Mouse (Mus musculus) forebrain, embryonic 15.5 days (tissue): Measurements from ENCODE around the gene Pnmal2. TPM values are rescaled to one million over a fixed set of nuclear protein-coding genes. Genes with fewer than 3 reads are reported as not detected.

ENCODE experiments used
- ATAC-seq: fragments of 200-750 bp; cut with Nextera tagmentation; replicated peaks from 2 replicates; pipeline ENCODE4 v1.8.0; 2017; ENCODE audit warnings: mild to moderate bottlenecking, moderate TSS enrichment, moderate library complexity
- H3K27ac ChIP-seq: fragments of 300-500 bp; sonication (generic); replicated peaks from 2 replicates; pipeline ENCODE4 v1.5.1; 2015; ENCODE audit warnings: mild to moderate bottlenecking, inconsistent platforms
- H3K27me3 ChIP-seq: fragments of 300-500 bp; sonication (generic); 2 replicates; pipeline ENCODE4 v1.6.1; 2015; ENCODE audit warnings: inconsistent platforms
- H3K36me3 ChIP-seq: fragments of 300-500 bp; sonication (generic); 2 replicates; pipeline ENCODE4 v1.6.1; 2015; ENCODE audit warnings: mild to moderate bottlenecking, inconsistent platforms
- H3K4me1 ChIP-seq: fragments of 300-500 bp; sonication (generic); 2 replicates; pipeline ENCODE4 v1.6.1; 2015; ENCODE audit warnings: inconsistent platforms
- H3K4me2 ChIP-seq: fragments of 300-500 bp; sonication (generic); replicated peaks from 2 replicates; pipeline ENCODE4 v1.6.1; 2015; ENCODE audit warnings: mild to moderate bottlenecking, inconsistent platforms
- H3K4me3 ChIP-seq: fragments of 300-500 bp; sonication (generic); 2 replicates; pipeline ENCODE4 v1.5.1; 2015; ENCODE audit warnings: mild to moderate bottlenecking, inconsistent platforms
- H3K9ac ChIP-seq: fragments of 300-500 bp; sonication (generic); replicated peaks from 2 replicates; pipeline ENCODE4 v1.6.1; 2015; ENCODE audit warnings: mild to moderate bottlenecking, inconsistent platforms
- H3K9me3 ChIP-seq: fragments of 300-500 bp; sonication (generic); 2 replicates; pipeline ENCODE4 v1.6.1; 2016; ENCODE audit warnings: inconsistent platforms
- whole genome bisulfite sequencing: fragments of 180-500 bp; shearing (Covaris S2); methylation state at CpG from one replicate; pipeline ENCODE4 v1.1.7; 2015; ENCODE audit warnings: mixed read lengths; 5-methylcytosine and 5-hydroxymethylcytosine counted together
- polyA plus RNA-seq: library from polyadenylated mRNA; unstranded; fragments of >200 nt; fragmentation: Nextera tagmentation; extraction: Ambion mirVana; gene quantifications from 2 replicates; pipeline ENCODE4 v1.2.1, GENCODE M21; 2015

Gene Pnmal2
- polyA plus RNA-seq, 1 experiment from 2014 or later = 102 TPM

DNA sequence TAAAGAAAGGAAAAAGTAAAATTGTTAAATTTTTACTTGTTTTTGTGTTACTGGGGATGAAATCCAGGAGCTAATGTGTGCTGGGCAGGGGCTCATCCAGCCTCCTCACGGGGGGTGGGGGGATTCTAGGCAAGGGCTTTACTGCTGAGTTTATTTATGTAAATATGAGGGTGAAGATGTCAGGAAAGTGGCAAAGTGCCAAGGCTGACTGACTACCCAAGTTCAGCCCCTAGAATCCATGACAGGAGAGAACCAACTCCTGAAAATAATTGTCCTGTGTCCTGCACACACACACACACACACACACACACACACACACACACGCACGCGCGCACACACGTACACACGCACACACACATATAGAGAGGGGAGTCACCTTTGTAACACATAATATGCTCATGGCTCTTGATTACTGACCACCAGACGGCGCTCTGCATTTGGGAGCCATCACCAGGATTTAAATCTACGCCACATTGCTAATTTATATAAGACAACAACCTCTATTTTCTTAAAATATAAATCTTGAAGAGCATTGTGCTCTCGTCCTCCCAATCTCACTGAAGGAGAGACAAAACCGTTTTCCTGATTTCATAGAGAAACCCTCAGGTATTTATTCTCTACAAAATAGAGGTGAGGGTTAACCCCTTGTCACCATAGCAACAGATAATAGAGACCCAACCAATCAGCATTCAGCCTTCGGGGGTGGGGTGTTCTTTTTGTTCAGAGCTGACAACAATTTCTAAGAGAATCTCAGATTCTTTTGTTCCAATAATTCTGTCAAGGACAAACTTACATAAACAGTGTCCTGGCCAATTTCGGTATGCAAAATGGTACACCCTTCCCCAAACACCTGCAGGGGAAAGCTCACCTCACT, 11.5 kb upstream of the Pnmal2 start:
- peak; percentile 61 for ATAC-seq
- Histone ChIP-seq H3K4me2 (peak overlapping the region; percentile 19; the same call in 1 of the 2 replicates), H3K9me3 (no peaks in the 10 kb centered on the region), H3K4me1 (peaks cover 35% of the 10 kb centered on the region), H3K4me3 (no peak overlapping the region), H3K9ac (no peak overlapping the region; the same call in 1 of the 2 replicates), H3K36me3 (no peaks in the 10 kb centered on the region), H3K27ac (peak overlapping the region; percentile 77), H3K27me3 (no peaks in the 10 kb centered on the region)
- 32% methylated on average over 14 of the region's 14 CpGs for WGBS

DNA sequence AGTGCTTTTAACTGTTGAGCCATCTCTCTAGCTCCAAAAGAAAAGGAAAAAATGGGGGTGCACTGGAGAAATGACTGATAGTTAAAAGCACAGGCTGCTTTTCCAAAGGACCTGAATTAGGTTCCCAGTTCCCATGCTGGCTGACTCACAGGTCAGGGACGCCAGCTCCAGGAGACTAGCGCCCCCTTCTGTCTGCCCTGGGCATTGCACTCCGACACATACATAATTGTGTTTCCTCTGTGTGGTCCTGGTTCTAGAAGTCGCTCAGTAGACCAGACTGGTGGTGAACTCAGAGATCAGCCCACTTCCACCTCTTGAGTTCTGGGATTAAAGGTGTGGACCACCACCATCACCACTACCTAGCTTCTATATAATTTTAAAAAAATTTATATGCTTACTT, 7.2 kb upstream of the Pnmal2 start:
- no peaks in the 10 kb centered on the region for H3K36me3 ChIP-seq
- H3K27ac ChIP-seq = 0 out of 2 replicates have a peak overlapping the region, but pooled peaks have one; percentile 88
- H3K9ac ChIP-seq = no peak overlapping the region
- ATAC-seq = no peak
- no peaks in the 10 kb centered on the region for H3K27me3 ChIP-seq
- no peak overlapping the region for H3K4me3 ChIP-seq
- H3K9me3 ChIP-seq = no peaks in the 10 kb centered on the region
- H3K4me2 ChIP-seq = no peak overlapping the region
- WGBS = 51% methylated on average over 4 of the region's 4 CpGs
- H3K4me1 ChIP-seq = peaks cover 59% of the 10 kb centered on the region

DNA sequence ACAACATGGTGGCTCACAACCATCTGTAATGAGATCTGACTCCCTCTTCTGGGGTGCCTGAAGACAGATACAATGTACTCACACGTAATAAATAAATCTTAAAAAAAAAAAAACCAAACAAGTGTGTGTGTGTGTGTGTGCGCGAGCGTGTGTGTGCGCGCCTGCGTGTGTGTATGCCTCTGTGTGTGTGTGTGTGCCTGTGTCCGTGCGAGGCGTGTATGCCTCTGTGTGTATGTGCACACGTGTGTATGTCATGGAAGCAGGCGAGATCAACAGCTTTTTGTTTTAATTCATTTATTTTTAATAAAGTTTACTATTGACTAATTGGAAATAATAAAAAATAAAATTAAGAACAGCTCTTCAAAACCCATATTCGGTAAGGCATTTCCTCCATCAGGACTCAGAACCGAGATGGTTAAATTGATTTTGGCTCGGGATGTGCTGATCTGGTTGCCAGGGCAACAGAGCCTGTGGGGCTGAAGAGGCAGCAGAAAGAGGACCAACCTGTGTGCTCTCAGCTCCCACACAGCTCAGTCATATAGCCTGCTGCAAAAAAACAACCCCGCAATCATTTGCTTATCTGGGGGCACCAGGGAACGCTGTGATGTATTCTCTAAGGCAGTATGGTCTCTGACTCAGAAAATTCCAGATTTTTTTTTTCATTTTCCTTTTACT, 6.2 kb upstream of the Pnmal2 start:
- no peak overlapping the region for H3K4me3 ChIP-seq

DNA sequence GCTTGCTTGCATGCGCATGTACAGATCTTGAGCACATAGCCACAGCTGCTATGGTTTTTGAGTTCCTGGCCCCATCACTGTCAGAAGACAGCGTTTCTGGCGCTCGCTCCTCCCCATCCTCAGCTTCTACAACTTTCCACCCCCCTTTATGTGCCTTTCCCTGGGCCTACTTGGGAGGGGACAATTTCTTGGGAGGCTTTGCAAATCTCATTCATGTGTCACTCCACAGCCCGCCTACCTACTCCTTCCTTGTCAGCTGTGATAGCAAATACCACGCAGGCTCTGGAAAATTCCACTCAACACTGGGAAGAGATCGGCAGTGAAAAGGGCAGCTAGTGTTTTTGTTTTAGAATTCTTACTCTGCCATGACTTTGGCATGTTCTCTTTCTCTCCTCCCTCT, 4.2 kb upstream of the Pnmal2 start:
- peaks cover 64% of the 10 kb centered on the region for H3K4me1 ChIP-seq
- WGBS = 28% methylated on average over 7 of the region's 7 CpGs
- H3K4me2 ChIP-seq = no peak overlapping the region
- H3K36me3 ChIP-seq = no peaks in the 10 kb centered on the region
- H3K27ac ChIP-seq = peak overlapping the region; percentile 88
- ATAC-seq = no peak
- no peak overlapping the region for H3K4me3 ChIP-seq
- no peak overlapping the region for H3K9ac ChIP-seq
- no peaks in the 10 kb centered on the region for H3K9me3 ChIP-seq
- H3K27me3 ChIP-seq = no peaks in the 10 kb centered on the region

More for the DNA sequence above, 6.2 kb upstream of the Pnmal2 start:
- no peaks in the 10 kb centered on the region for H3K27me3 ChIP-seq
- H3K4me2 ChIP-seq = peak overlapping the region; percentile 33
- no peak overlapping the region for H3K9ac ChIP-seq
- no peaks in the 10 kb centered on the region for H3K9me3 ChIP-seq
- 57% methylated on average over 17 of the region's 17 CpGs for WGBS
- peak overlapping the region; percentile 88 for H3K27ac ChIP-seq
- peak; percentile 87 for ATAC-seq
- H3K4me1 ChIP-seq = peaks cover 56% of the 10 kb centered on the region
- H3K36me3 ChIP-seq = no peaks in the 10 kb centered on the region

DNA sequence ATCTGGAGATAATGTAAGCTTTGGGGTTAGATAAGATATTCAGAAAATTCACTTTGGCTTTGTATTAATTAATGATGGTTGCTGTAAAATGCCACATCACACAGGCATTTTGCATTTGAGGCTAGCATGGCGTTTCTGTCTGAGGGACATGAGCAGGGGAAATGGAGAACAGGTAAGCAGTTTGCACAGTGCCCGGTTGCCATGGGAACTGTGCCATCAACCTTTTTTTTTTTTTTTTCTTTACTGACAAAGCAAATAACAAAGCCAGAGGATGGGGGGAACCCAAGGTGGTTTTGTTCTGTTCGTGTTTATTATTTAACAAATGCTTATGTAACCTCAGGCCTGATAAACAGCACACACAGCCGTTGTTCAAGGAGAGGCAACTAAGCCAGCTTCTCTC, 1.6 kb upstream of the Pnmal2 start:
- H3K36me3 ChIP-seq = no peaks in the 10 kb centered on the region
- no peak overlapping the region for H3K4me2 ChIP-seq
- H3K9me3 ChIP-seq = no peaks in the 10 kb centered on the region
- H3K4me3 ChIP-seq = no peak overlapping the region
- WGBS = 42% methylated on average over 4 of the region's 4 CpGs
- no peak for ATAC-seq
- no peak overlapping the region for H3K9ac ChIP-seq
- H3K4me1 ChIP-seq = peaks cover 85% of the 10 kb centered on the region
- no peaks in the 10 kb centered on the region; the same call in 1 of the 2 replicates for H3K27me3 ChIP-seq
- peak overlapping the region; percentile 88 for H3K27ac ChIP-seq

DNA sequence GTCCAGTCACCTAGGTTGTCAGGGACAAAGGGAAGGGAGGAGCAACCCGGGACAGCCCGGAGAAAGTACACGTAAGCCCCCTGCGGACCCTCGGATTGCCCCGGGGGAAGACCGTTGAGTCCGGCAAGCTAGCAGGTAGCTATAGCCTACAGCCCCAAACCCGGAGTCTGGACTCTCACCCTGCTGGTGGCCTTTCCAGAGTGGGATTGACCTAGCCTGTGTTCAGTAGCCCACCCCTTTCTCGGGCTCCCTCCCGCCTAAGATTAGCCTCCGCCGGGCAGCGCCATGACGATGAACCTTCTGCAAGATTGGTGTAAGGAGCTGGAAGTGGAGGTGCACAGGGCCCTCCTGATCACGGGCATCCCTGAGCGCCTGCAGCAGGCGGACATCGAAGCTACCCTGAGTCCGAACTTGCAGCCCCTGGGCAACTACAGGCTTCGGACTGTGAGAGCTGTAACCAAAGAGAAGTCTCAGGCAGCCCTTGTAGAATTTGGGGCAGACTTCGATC, 380 bp downstream of the Pnmal2 start:
- no peaks in the 10 kb centered on the region; the same call in 1 of the 2 replicates for H3K27me3 ChIP-seq
- H3K9ac ChIP-seq = peak overlapping the region; percentile 73
- peak; percentile 9; the same call in 1 of the 2 replicates for ATAC-seq
- peak overlapping the region; percentile 88 for H3K27ac ChIP-seq
- peaks cover 85% of the 10 kb centered on the region for H3K4me1 ChIP-seq
- H3K4me3 ChIP-seq = peak overlapping the region; percentile 60
- H3K36me3 ChIP-seq = no peaks in the 10 kb centered on the region
- no peaks in the 10 kb centered on the region for H3K9me3 ChIP-seq
- peak overlapping the region; percentile 78 for H3K4me2 ChIP-seq
- 2% methylated on average over 22 of the region's 22 CpGs for WGBS

DNA sequence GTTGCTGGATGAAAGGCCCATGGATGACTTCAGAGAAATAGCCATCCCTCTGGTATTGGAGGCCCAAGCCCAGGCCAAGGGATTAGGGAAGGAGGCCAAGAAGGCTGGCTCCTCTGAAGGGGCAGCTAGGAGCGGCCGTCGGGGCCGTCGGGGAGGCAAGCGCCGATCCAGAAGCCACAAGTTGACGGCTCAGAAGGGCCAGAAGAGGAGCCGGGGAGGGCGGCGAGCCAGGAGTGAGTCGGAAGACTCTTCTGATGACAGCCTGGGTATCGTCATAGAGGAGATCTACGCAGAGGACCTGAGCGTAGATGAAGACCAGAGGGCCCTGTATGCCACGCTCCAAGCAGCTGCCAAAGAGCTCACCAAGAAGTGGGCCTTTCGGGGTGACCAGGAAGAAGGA, 937 bp downstream of the Pnmal2 start:
- Histone ChIP-seq H3K36me3 (no peaks in the 10 kb centered on the region), H3K9me3 (no peaks in the 10 kb centered on the region), H3K27me3 (no peaks in the 10 kb centered on the region; the same call in 1 of the 2 replicates), H3K27ac (peak overlapping the region; percentile 88), H3K4me1 (peaks cover 85% of the 10 kb centered on the region), H3K9ac (peak overlapping the region; percentile 73), H3K4me3 (peak overlapping the region; percentile 60), H3K4me2 (peak overlapping the region; percentile 78)
- no peak for ATAC-seq
- 15% methylated on average over 17 of the region's 17 CpGs for WGBS

DNA sequence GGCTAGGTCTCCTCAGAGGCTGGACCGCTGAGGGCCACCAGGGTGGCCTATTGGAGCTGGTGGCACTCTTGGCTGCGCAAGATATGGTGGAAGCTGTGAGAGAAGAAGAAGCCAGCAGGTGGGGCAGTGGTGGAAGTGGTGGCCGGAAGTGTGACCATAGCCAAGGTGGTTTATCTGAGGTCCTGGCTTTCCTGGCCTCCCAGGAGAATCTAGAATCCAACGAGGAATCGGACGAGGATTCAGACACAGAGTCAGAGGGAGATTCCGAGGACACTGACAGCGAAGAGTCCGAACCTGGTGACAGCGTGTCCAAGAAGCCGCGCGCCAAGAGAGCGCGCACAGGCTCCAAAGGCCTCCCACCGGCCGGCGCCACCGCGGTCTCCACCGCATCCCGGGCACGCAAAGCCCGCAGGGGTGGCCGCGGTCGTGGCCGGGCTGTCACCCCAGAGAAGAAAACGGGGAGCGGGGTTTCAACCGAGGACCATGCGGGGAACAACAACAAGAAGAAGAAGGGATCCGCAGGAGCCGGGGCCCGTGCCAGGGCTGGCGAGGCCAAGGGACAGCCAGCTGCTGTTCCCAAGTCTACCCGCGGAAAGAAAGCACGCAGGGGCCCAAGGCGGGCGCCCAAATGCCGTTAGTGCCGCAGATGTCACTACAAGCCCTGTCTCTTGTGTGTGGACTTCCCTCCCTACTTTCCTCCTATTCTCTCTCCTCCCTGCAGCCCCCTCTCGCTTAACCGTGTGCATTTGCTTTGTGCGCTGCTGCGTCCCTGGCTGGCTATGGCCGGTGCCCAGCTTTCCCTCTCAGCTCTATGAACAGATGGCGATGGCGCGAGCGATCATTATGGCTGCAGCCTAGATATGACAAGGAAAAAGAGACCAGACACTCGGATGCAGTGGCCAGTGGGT, 2.2 kb downstream of the Pnmal2 start:
- Histone ChIP-seq H3K4me1 (peaks cover 77% of the 10 kb centered on the region), H3K4me3 (peak overlapping the region; percentile 60), H3K27me3 (no peaks in the 10 kb centered on the region; the same call in 1 of the 2 replicates), H3K36me3 (no peaks in the 10 kb centered on the region), H3K4me2 (peak overlapping the region; percentile 78), H3K27ac (peak overlapping the region; percentile 88), H3K9me3 (no peaks in the 10 kb centered on the region), H3K9ac (peak overlapping the region; percentile 73)
- no peak for ATAC-seq
- 2% methylated on average over 53 of the region's 53 CpGs for WGBS

DNA sequence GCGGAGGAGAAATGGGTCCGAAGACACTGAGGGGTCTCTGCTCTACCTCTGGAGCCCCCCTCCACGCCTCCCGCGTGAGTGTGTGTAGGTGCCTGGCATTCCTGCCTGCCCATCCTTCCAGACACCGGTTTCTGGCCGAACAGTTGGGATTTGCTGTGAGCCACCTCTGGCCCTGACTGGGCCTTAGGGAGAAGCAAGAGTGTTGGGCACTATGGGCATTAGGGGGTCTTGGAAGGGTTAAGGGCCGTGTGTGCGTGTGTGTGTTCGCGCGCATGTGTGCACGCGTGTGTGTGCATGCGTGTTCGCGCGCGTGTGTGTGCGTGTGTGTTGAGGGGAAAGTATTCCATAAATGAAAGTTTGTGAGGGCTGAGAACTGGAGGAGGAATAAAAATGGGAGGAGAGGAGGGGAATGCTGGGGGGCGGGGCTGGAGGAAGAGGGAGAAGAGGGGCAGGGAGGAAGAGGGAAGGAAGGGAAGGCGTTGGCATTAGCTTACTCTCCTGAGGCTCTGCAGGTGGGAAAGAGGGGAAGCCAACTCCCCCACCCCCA, 2.9 kb downstream of the Pnmal2 start:
- Histone ChIP-seq H3K4me3 (peak overlapping the region; percentile 60), H3K27ac (peak overlapping the region; percentile 88), H3K9me3 (no peaks in the 10 kb centered on the region), H3K4me2 (peak overlapping the region; percentile 78), H3K4me1 (peaks cover 77% of the 10 kb centered on the region), H3K27me3 (no peaks in the 10 kb centered on the region; the same call in 1 of the 2 replicates), H3K36me3 (no peaks in the 10 kb centered on the region), H3K9ac (peak overlapping the region; percentile 73)
- ATAC-seq = no peak
- 11% methylated on average over 22 of the region's 22 CpGs for WGBS

DNA sequence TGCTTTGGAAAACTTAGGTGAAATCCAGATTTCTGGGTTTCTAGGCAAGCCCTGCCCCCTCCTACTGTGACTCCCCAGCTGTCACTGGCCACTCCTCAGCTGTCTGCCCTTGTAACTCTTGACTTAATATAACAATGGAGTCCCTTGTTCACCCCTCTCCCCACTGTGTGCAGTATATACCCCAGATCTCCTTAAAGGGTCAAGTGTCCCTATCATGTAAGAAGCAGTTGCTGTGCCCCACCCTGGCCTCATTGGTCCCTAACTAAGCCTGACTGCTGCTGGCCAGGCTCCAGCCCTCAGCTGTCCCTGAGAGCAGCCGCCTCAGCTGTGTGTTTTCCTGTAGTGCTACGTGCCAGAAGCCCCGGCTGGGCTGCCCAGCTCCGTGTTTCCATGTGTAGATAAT, 3.5 kb downstream of the Pnmal2 start:
- Histone ChIP-seq H3K27me3 (no peaks in the 10 kb centered on the region; the same call in 1 of the 2 replicates), H3K4me1 (peaks cover 74% of the 10 kb centered on the region), H3K4me3 (peak overlapping the region; percentile 60), H3K9me3 (no peaks in the 10 kb centered on the region), H3K9ac (peak overlapping the region; percentile 73), H3K4me2 (peak overlapping the region; percentile 78), H3K27ac (peak overlapping the region; percentile 88), H3K36me3 (no peaks in the 10 kb centered on the region)
- 3% methylated on average over 4 of the region's 4 CpGs for WGBS
- no peak for ATAC-seq

DNA sequence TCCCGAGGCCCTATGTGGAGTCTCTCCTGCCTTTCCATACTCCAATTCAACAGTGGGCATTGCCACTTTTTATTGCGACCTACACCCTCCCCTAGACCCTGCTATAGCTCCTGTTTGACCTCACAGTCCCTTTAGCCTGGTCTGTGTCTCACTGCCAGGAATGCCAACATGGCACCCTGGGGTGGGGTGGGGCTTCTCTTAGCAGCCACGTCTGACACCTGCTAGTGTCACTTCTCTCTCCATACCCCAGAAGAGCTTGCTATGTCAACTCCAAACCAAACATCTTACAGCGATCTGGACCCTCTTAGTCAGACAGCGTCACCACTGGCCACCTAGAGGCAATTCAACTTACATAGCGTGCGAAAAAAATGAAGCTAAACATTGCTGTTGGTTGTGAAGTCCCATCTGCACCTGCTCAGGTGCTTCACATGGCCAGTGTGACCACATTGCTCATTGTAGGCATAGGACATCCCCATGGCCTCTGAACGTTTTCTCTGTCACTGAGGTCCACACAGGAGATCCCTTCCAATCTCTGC, 4.5 kb downstream of the Pnmal2 start:
- Histone ChIP-seq H3K4me3 (peak overlapping the region; percentile 60), H3K9me3 (no peaks in the 10 kb centered on the region), H3K27me3 (no peaks in the 10 kb centered on the region; the same call in 1 of the 2 replicates), H3K27ac (peak overlapping the region; percentile 67), H3K9ac (0 out of 2 replicates have a peak overlapping the region, but pooled peaks have one; percentile 73), H3K36me3 (no peaks in the 10 kb centered on the region), H3K4me1 (peaks cover 64% of the 10 kb centered on the region), H3K4me2 (peak overlapping the region; percentile 78)
- no peak for ATAC-seq
- WGBS = 51% methylated on average over 8 of the region's 8 CpGs
